Mouse (Mus musculus) urinary bladder, postnatal 25 days (tissue): ENCODE measurements around the gene Cntrl.
A peak's percentile ranks its signal among the peaks of the same experiment; 100 is the strongest.

Source experiments
- DNase-seq: peaks from one replicate; pipeline ENCODE4 v3.0.0; 2022; ENCODE audit warnings: low spot score

Gene Cntrl

GRCm38 (mm10) chr2:35175281-35176065 lies 66.2 kb downstream of the Cntrl start:
- no peak for DNase-seq

GRCm38 (mm10) chr2:35178153-35178552 lies 68.9 kb downstream of the Cntrl start:
- DNase-seq: no peak

- no peak for DNase-seq
These were observed 73.9 kb downstream of the Cntrl start for GRCm38 (mm10) chr2:35183115-35183673.

- DNase-seq: no peak
These were observed 79.6 kb downstream of the Cntrl start for GRCm38 (mm10) chr2:35188929-35189328.

- no peak for DNase-seq
These were observed 84.7 kb downstream of the Cntrl start for GRCm38 (mm10) chr2:35193976-35194375.

GRCm38 (mm10) chr2:35195626-35196544 lies 86.6 kb downstream of the Cntrl start:
- no peak for DNase-seq

- no peak for DNase-seq
These were observed 90.2 kb downstream of the Cntrl start for GRCm38 (mm10) chr2:35199541-35199940.

- peak; percentile 29 for DNase-seq
These were observed 90.9 kb downstream of the Cntrl start for GRCm38 (mm10) chr2:35199971-35200897.

- peak; percentile 99 for DNase-seq
These were observed 91.8 kb downstream of the Cntrl start, which contains the start of gene Rab14 for GRCm38 (mm10) chr2:35200898-35201668. TSS of gene Rab14 (minus strand) at chr2:35201120.

GRCm38 (mm10) chr2:35203729-35204128 lies 94.4 kb downstream of the Cntrl start:
- DNase-seq: no peak

- DNase-seq: no peak
These were observed 97.5 kb downstream of the Cntrl start for GRCm38 (mm10) chr2:35206761-35207160.

- DNase-seq: peak; percentile 5
These were observed 98.8 kb downstream of the Cntrl start for GRCm38 (mm10) chr2:35208054-35208453.

- DNase-seq: peak; percentile 6
These were observed 99.8 kb downstream of the Cntrl start for GRCm38 (mm10) chr2:35208931-35209665.

GRCm38 (mm10) chr2:35211681-35212080 lies 102.4 kb downstream of the Cntrl start:
- DNase-seq: no peak

- no peak for DNase-seq
These were observed 104.1 kb downstream of the Cntrl start for GRCm38 (mm10) chr2:35213345-35213910.

GRCm38 (mm10) chr2:35214881-35215358 lies 105.6 kb downstream of the Cntrl start:
- peak; percentile 83 for DNase-seq

- no peak for DNase-seq
These were observed 106.1 kb downstream of the Cntrl start for GRCm38 (mm10) chr2:35215363-35215762.

- DNase-seq: no peak
These were observed 107.4 kb downstream of the Cntrl start for GRCm38 (mm10) chr2:35216701-35217100.

GRCm38 (mm10) chr2:35218736-35219135 lies 109.4 kb downstream of the Cntrl start:
- no peak for DNase-seq
